Mouse (Mus musculus) heart, embryonic 12.5 days (tissue): Measurements from ENCODE around the gene Amigo2. TPM values are rescaled to one million over a fixed set of nuclear protein-coding genes. Genes with fewer than 3 reads are reported as not detected.
A peak's percentile ranks its signal among the peaks of the same experiment; 100 is the strongest.

Source experiments
- ATAC-seq: fragments of 200-750 bp; cut with Nextera tagmentation; 2 replicates; pipeline ENCODE4 v1.8.0; 2017; ENCODE audit warnings: moderate TSS enrichment, moderate library complexity; ENCODE audit not compliant: insufficient number of reproducible peaks, low FRiP score
- H3K27ac ChIP-seq: fragments of 300-500 bp; sonication (generic); 2 replicates; pipeline ENCODE4 v1.5.1; 2016; ENCODE audit warnings: mild to moderate bottlenecking, moderate library complexity; ENCODE audit not compliant: poor library complexity, severe bottlenecking
- H3K27me3 ChIP-seq: fragments of 300-500 bp; sonication (generic); replicated peaks from 2 replicates; pipeline ENCODE4 v1.6.1; 2016; ENCODE audit warnings: mild to moderate bottlenecking, moderate library complexity
- H3K36me3 ChIP-seq: fragments of 300-500 bp; sonication (generic); 2 replicates; pipeline ENCODE4 v1.6.1; 2016; ENCODE audit warnings: mild to moderate bottlenecking, moderate library complexity
- H3K4me1 ChIP-seq: fragments of 300-500 bp; sonication (generic); replicated peaks from 2 replicates; pipeline ENCODE4 v1.6.1; 2016; ENCODE audit warnings: mild to moderate bottlenecking
- H3K4me2 ChIP-seq: fragments of 300-500 bp; sonication (generic); 2 replicates; pipeline ENCODE4 v1.6.1; 2016; ENCODE audit warnings: mild to moderate bottlenecking, moderate library complexity
- H3K4me3 ChIP-seq: fragments of 300-500 bp; sonication (generic); 2 replicates; pipeline ENCODE4 v1.5.1; 2016; ENCODE audit warnings: mild to moderate bottlenecking
- H3K9ac ChIP-seq: fragments of 300-500 bp; sonication (generic); 2 replicates; pipeline ENCODE4 v1.6.1; 2016; ENCODE audit warnings: mild to moderate bottlenecking, moderate library complexity
- H3K9me3 ChIP-seq: fragments of 300-500 bp; sonication (generic); replicated peaks from 2 replicates; pipeline ENCODE4 v1.6.1; 2016; ENCODE audit warnings: mild to moderate bottlenecking, moderate library complexity
- WGBS: fragments of 180-500 bp; shearing (Covaris S2); methylation state at CpG from one replicate; pipeline ENCODE4 v1.1.7; 2016; 5-methylcytosine and 5-hydroxymethylcytosine counted together
- polyA plus RNA-seq: library from polyadenylated mRNA; unstranded; fragments of >200 nt; fragmentation: Nextera tagmentation; extraction: Ambion mirVana; gene quantifications from 2 replicates; pipeline ENCODE4 v1.2.1, GENCODE M21; 2016

Amigo2 gene
- 3.5 and 3.7 TPM in 2 replicates for polyA plus RNA-seq

DNA sequence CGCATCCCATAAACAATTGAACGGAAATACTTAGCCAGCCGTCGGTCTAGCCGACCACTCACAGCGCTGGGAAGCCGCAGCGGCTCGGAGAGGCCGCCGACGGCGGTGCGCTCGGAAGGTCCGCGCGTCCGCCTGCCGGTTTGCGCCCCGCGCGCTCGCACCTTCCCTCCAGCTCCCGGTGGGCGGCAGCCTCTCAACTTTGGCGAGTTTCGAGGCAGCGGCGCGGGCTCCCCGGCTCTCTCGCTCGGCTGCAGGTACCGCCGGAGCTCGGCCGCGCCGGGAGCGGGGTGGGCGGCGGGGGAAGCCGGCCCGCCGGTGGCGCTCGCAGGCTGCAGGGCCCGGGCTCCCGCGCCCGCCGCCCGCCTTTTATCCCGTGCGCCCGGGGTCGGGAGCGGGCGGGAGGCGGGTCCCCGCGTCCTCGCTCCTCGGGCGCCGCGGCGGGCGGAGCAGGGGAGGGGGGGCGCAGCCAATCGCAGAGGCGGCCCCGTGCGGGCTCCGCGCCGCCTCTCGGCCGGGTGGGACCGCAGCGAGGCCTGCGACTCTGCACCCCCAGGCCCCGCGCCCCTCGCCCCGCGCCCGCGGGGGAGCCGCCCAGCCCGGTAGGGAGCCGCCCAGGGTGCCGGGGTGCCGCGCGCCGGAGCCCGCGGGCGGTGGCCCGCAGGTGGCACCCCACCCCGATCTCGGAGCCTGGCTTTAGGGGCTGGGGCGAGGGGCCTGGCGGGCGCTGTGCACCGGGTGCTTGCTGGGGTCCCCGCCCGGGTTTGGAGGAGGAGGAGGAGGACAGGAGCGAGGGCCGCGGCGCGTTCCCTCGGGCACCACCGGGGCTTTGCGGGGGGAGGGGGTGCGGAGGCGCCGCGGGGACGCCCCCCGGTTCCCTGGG is at the start of gene Amigo2, which contains the start of gene Pced1b:
Gene Amigo2, minus strand, starts transcription at position 377 of the 880 bp plus-strand sequence.
Gene Pced1b, plus strand, starts transcription at position 197 of the 880 bp plus-strand sequence.
- H3K9ac ChIP-seq: peak within 1 kb of the TSS; percentile 96
- peak within 1 kb of the TSS; percentile 93 for H3K4me3 ChIP-seq
- H3K27me3 ChIP-seq: peaks cover 23% of the 10 kb centered on the region
- no peaks in the 10 kb centered on the region; the same call in 1 of the 2 replicates for H3K9me3 ChIP-seq
- under 1% methylated on average over 98 of the region's 125 CpGs for WGBS
- H3K4me2 ChIP-seq: peak within 1 kb of the TSS; percentile 97
- H3K27ac ChIP-seq: peak within 1 kb of the TSS; percentile 75
- no peaks in the 10 kb centered on the region for H3K36me3 ChIP-seq
- ATAC-seq: peak; percentile 80
- peaks cover 9% of the 10 kb centered on the region for H3K4me1 ChIP-seq

DNA sequence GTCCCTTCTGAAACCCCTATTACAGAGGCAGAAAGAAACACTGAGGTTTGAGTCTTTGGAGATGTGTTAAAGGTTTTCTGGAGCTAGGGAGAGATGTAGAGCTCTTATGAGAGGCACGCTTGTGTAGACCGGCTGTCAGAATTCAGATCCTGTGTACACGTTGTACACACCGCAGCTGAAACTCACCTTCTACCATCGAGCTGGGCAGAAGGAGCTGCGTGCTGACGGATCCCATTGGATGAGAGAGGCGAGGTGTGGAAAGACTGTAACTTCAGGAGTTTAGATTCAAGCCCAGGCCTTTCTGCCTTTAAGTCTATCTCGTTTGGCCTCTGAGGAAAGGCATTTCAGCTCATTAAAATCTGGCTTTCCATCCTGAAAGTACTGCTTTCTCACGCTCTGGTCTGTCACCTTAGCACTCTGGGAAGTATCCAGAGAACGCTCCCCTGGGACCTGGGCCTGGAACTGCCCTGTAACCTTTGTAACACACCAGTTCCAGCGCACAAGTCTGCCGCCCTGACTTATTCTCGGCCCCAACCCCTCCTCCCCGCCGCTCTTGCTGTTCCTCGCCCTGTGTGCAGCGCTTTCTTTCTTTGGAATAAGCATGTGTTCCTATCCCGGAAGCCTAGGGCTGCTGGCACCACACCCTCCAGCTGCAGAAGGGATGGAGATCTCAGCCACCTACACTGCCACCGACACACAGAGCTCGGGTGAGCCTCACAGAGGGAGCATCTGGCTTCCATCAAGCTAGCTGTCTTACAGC is 44.4 kb upstream of the Amigo2 start:
- 66% methylated on average over 21 of the region's 21 CpGs for WGBS
- no peak overlapping the region for H3K4me2 ChIP-seq
- H3K27ac ChIP-seq: no peak overlapping the region
- ATAC-seq: no peak
- H3K27me3 ChIP-seq: no peaks in the 10 kb centered on the region
- H3K9ac ChIP-seq: no peak overlapping the region
- no peaks in the 10 kb centered on the region for H3K36me3 ChIP-seq
- no peak overlapping the region for H3K4me3 ChIP-seq
- H3K4me1 ChIP-seq: no peaks in the 10 kb centered on the region
- H3K9me3 ChIP-seq: no peaks in the 10 kb centered on the region; the same call in 1 of the 2 replicates

DNA sequence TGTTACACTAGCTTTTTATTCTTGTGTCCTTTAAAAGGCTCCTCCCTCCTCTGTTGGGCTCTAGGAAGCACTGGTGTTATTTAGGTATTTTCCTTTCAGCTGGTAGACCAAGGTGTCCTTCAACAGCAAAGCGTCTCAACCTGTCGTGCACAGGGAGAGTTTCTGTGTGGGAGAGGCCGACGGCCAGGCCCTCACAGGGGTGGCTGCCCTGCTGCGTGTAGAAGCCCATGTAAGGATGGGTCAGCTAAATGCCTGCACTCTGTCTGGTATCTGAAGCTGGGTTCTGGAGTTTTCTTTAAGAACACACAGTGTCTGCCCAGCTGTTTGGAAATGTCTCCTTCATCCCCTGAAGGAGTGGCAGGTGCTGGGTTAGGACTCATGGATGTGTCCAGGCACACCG is 43.3 kb upstream of the Amigo2 start:
- no peaks in the 10 kb centered on the region for H3K36me3 ChIP-seq
- ATAC-seq: no peak
- H3K4me1 ChIP-seq: no peaks in the 10 kb centered on the region
- H3K4me3 ChIP-seq: no peak overlapping the region
- no peaks in the 10 kb centered on the region; the same call in 1 of the 2 replicates for H3K9me3 ChIP-seq
- H3K4me2 ChIP-seq: no peak overlapping the region
- 89% methylated on average over 6 of the region's 6 CpGs for WGBS
- H3K27ac ChIP-seq: no peak overlapping the region
- H3K27me3 ChIP-seq: no peaks in the 10 kb centered on the region
- H3K9ac ChIP-seq: no peak overlapping the region

DNA sequence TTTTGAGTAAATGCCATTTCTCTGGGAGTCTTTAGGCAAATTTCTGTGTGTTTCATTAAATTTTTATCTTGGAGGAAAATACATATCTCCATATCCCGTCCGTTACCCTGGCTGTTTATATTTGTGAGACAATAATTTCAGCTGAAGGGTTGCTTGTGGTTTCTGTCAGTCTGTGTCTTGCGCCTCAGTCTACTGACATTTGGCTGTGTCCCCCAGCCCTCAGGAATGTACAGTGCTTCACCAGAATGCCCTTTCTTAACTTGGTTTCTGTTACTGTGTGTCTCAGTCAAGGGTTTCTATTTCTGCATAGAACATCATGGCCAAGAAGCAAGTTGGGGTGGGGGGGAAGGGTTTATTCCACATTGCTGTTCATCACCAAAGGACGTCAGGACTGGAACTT is 42.1 kb upstream of the Amigo2 start:
- ATAC-seq: no peak
- Histone ChIP-seq H3K27me3 (no peaks in the 10 kb centered on the region), H3K27ac (no peak overlapping the region), H3K4me3 (no peak overlapping the region), H3K4me2 (no peak overlapping the region), H3K9ac (no peak overlapping the region), H3K4me1 (no peaks in the 10 kb centered on the region), H3K36me3 (no peaks in the 10 kb centered on the region), H3K9me3 (no peaks in the 10 kb centered on the region)
- 75% methylated on average over 4 of the region's 4 CpGs for WGBS

DNA sequence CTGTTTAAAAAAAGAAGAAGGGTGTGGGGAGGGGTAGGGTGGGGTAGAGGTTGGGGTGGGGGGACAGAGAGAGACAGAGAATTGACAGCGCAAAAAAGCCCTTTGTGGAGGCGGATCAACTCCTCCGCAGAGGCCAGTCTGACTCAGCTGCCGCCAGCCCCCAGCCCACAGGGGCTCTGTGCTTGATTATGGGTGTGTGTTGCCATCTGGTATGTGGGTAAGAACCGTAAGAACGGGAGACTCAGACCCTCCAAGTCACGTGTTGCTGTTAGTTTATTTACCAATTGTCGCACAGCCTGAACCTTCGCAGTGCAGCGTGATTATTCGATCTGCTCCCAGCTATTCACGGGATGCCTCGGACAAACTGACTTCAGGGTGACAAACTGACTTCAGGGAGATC is 41.6 kb upstream of the Amigo2 start:
- no peak overlapping the region for H3K9ac ChIP-seq
- no peak overlapping the region for H3K4me2 ChIP-seq
- H3K9me3 ChIP-seq: no peaks in the 10 kb centered on the region
- 88% methylated on average over 13 of the region's 13 CpGs for WGBS
- H3K4me1 ChIP-seq: no peaks in the 10 kb centered on the region
- H3K36me3 ChIP-seq: no peaks in the 10 kb centered on the region
- ATAC-seq: no peak
- no peaks in the 10 kb centered on the region for H3K27me3 ChIP-seq
- H3K4me3 ChIP-seq: no peak overlapping the region
- no peak overlapping the region for H3K27ac ChIP-seq

DNA sequence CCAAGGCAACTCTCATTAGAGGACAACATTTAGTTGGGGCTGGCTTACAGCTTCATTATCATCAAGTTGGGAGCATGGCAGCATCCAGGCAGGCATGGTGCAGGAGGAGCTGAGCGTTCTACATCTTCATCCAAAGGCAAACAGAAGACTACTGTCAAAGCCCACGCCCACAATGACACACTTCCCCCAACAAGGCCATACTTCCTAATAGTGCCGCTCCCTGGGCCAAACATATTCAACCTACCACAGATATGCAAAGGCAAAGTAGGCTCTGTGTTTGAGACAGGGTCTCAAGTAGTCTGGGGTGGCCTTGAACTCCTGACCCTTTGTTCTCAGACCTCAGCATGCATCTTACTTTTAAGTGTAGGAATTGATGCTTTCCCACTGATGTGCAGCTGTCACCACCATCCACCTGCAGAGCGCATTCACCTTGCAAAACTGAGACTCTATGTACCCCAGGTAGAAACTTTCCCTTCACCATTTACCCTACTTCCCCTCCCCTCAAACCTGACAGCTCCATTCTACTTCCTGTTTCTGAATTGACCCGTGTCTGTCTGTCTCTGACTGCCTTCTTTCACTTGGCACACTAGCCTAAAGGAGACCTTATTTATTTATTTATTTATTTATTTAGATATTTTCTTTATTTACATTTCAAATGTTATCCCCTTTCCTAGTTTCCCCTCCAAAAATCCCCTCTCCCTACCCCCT is 40.5 kb upstream of the Amigo2 start:
- H3K4me2 ChIP-seq: no peak overlapping the region
- no peak for ATAC-seq
- H3K27ac ChIP-seq: no peak overlapping the region
- H3K9me3 ChIP-seq: no peaks in the 10 kb centered on the region
- no peaks in the 10 kb centered on the region for H3K36me3 ChIP-seq
- H3K27me3 ChIP-seq: no peaks in the 10 kb centered on the region
- 85% methylated on average over 5 of the region's 5 CpGs for WGBS
- no peak overlapping the region for H3K9ac ChIP-seq
- no peak overlapping the region for H3K4me3 ChIP-seq
- H3K4me1 ChIP-seq: no peaks in the 10 kb centered on the region

DNA sequence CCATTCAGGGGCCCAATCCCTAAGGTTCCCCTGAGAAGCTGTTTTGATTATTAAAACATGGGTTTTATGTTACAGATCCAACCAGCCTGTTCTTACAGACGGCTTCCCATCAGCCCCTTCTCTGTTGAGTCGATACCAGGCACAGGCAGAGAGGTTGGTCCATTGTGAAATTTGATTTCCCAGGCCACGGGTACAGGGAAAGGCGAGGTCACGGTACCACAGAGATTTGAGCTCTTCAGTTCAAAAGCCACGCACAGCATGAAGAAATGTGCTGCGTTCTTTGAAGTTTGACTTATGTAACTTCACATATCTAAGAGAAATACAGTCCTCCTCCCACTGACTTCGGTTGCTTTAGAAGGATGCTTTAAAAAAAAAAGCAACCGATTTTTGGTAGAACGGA is 39.6 kb upstream of the Amigo2 start:
- H3K9ac ChIP-seq: no peak overlapping the region
- no peaks in the 10 kb centered on the region for H3K9me3 ChIP-seq
- H3K27me3 ChIP-seq: no peaks in the 10 kb centered on the region
- no peaks in the 10 kb centered on the region for H3K36me3 ChIP-seq
- H3K4me1 ChIP-seq: peaks cover 3% of the 10 kb centered on the region; the same call in 1 of the 2 replicates
- no peak overlapping the region for H3K4me2 ChIP-seq
- no peak overlapping the region for H3K4me3 ChIP-seq
- no peak for ATAC-seq
- 85% methylated on average over 10 of the region's 10 CpGs for WGBS
- no peak overlapping the region for H3K27ac ChIP-seq

DNA sequence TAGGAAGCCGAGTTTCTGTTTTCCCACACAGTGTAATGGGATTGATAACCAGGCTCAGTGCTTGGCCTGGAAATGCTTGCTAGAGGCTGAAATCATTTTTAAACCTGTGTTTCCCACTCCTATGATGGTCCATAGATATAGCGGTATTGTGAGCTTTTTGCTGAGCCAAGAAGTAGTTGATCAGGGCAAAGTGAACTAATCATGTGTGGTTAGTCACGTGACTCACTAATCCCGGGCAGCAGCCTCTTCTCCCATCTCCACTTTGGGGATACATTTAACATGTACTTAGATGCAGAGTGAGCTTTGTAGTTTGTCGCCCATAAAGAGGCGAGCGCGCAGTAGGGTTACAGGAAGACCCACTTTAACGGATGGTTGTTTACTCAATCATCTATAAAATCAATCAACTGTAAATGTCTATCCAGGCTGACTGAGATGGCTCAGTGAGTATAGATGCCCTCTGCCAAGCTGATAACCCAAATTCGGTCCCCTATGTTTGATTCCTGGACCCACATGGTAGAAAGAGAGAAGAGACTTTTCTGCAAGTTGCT is 38.7 kb upstream of the Amigo2 start:
- H3K27me3 ChIP-seq: no peaks in the 10 kb centered on the region
- no peak overlapping the region for H3K9ac ChIP-seq
- H3K9me3 ChIP-seq: no peaks in the 10 kb centered on the region
- WGBS: 82% methylated on average over 10 of the region's 10 CpGs
- no peaks in the 10 kb centered on the region for H3K36me3 ChIP-seq
- no peak overlapping the region for H3K27ac ChIP-seq
- no peak overlapping the region for H3K4me3 ChIP-seq
- ATAC-seq: no peak
- H3K4me1 ChIP-seq: peaks cover 7% of the 10 kb centered on the region
- no peak overlapping the region for H3K4me2 ChIP-seq

DNA sequence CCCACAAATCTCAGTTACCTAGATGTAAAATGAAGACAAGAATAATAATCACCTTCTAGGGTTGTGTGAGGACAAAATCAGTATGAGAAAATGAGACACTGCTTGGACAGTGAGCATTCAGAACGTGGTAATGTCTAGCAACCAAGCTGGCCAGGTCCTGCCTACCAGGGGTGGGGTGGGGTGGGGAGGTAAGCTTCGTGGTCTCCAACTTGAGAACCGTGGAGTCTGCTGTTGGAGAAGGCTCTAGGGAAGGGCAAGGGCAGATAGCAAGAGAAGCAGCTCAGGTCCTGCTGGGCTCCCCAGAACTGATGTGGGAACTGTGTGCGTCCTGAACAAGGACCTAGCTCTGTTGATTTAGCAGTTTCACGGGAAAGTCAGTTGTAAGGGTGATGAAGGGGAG is 37.1 kb upstream of the Amigo2 start:
- no peak for ATAC-seq
- WGBS: 42% methylated on average over 5 of the region's 5 CpGs
- H3K4me1 ChIP-seq: peaks cover 10% of the 10 kb centered on the region
- H3K27me3 ChIP-seq: no peaks in the 10 kb centered on the region
- H3K9me3 ChIP-seq: no peaks in the 10 kb centered on the region
- H3K4me2 ChIP-seq: no peak overlapping the region
- no peak overlapping the region for H3K9ac ChIP-seq
- no peak overlapping the region for H3K4me3 ChIP-seq
- H3K27ac ChIP-seq: no peak overlapping the region
- no peaks in the 10 kb centered on the region for H3K36me3 ChIP-seq

DNA sequence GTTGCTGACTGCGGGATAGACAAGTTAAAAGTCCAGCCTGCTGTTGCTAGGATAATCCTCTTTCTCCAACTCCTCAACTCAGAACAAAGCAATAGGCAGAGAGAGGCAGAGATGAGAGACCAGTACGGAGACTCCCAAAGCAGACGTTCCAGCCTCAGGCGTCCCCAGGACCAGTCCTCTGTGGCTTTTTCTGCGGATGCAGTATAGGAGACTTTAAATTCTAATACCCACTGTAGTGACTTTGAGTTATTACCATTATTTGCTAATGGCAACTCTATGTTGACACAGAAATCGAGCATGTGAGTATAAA is 35.4 kb upstream of the Amigo2 start:
- H3K9me3 ChIP-seq: no peaks in the 10 kb centered on the region
- no peaks in the 10 kb centered on the region for H3K27me3 ChIP-seq
- WGBS: 66% methylated on average over 6 of the region's 6 CpGs
- peaks cover 10% of the 10 kb centered on the region for H3K4me1 ChIP-seq
- H3K9ac ChIP-seq: no peak overlapping the region
- H3K27ac ChIP-seq: no peak overlapping the region
- H3K4me2 ChIP-seq: no peak overlapping the region
- no peak overlapping the region for H3K4me3 ChIP-seq
- ATAC-seq: no peak
- no peaks in the 10 kb centered on the region for H3K36me3 ChIP-seq
